Mouse (Mus musculus): ENCODE results near the gene Ttc33. TPM values are rescaled to one million over a fixed set of nuclear protein-coding genes. Genes with fewer than 3 reads are reported as not detected.

Gene Ttc33
- 35.0 and 37.5 TPM in 2 replicates for polyA plus RNA-seq (2014; fragmentation: Nextera tagmentation; extraction: Ambion mirVana)

- WGBS (ENCODE audit: insufficient replicate concordance), result under 1% methylated on average over 55 of the region's 55 CpGs
- peak within 1 kb of the TSS; percentile 93 for H3K4me3 ChIP-seq (ENCODE audit: low read depth, low read length)
- peak; percentile 84 for ATAC-seq (replicated peaks; ENCODE audit: insufficient number of reproducible peaks, low FRiP score, low TSS enrichment)
- H3K4me1 ChIP-seq (ENCODE audit: control insufficient read depth, insufficient read depth, low read length), result peaks cover 10% of the 10 kb centered on the region
- no peaks in the 10 kb centered on the region for H3K9me3 ChIP-seq (replicated peaks; ENCODE audit: control insufficient read depth, low read length)
- no peaks in the 10 kb centered on the region for H3K36me3 ChIP-seq (ENCODE audit: control insufficient read depth, insufficient read depth, low read length)
- peak within 1 kb of the TSS; percentile 85 for H3K9ac ChIP-seq (ENCODE audit: low read depth, low read length)
- H3K27ac ChIP-seq (ENCODE audit: low read depth, low read length), result peak within 1 kb of the TSS; percentile 60
- no peaks in the 10 kb centered on the region for H3K27me3 ChIP-seq (ENCODE audit: control insufficient read depth, insufficient read depth, low read length)
- peak within 1 kb of the TSS; percentile 79 for H3K4me2 ChIP-seq
These were observed at the start of gene Ttc33 for GRCm38 (mm10) chr15:5185366-5186292. Gene Ttc33 (plus strand): TSS chr15:5185525.

- H3K9ac ChIP-seq (ENCODE audit: low read depth, low read length), result no peak overlapping the region
- ATAC-seq (replicated peaks; ENCODE audit: insufficient number of reproducible peaks, low FRiP score, low TSS enrichment), result no peak
- H3K4me3 ChIP-seq (ENCODE audit: low read depth, low read length), result no peak overlapping the region
- no peak overlapping the region for H3K4me2 ChIP-seq
- no peaks in the 10 kb centered on the region for H3K4me1 ChIP-seq (ENCODE audit: control insufficient read depth, insufficient read depth, low read length)
- H3K36me3 ChIP-seq (ENCODE audit: control insufficient read depth, insufficient read depth, low read length), result no peaks in the 10 kb centered on the region
- 61% methylated on average over 9 of the region's 9 CpGs for WGBS (ENCODE audit: insufficient replicate concordance)
- no peak overlapping the region for H3K27ac ChIP-seq (ENCODE audit: low read depth, low read length)
- no peaks in the 10 kb centered on the region for H3K9me3 ChIP-seq (replicated peaks; ENCODE audit: control insufficient read depth, low read length)
- no peaks in the 10 kb centered on the region for H3K27me3 ChIP-seq (ENCODE audit: control insufficient read depth, insufficient read depth, low read length)
These were observed 47.1 kb upstream of the Ttc33 start for GRCm38 (mm10) chr15:5138021-5138856.

- H3K27ac ChIP-seq (ENCODE audit: low read depth, low read length), result peak overlapping the region; percentile 66
- no peak for ATAC-seq (replicated peaks; ENCODE audit: insufficient number of reproducible peaks, low FRiP score, low TSS enrichment)
- no peak overlapping the region; the same call in 1 of the 2 replicates for H3K4me2 ChIP-seq
- no peaks in the 10 kb centered on the region for H3K9me3 ChIP-seq (replicated peaks; ENCODE audit: control insufficient read depth, low read length)
- 62% methylated on average over 2 of the region's 2 CpGs for WGBS (ENCODE audit: insufficient replicate concordance)
- H3K27me3 ChIP-seq (ENCODE audit: control insufficient read depth, insufficient read depth, low read length), result no peaks in the 10 kb centered on the region
- no peaks in the 10 kb centered on the region for H3K4me1 ChIP-seq (ENCODE audit: control insufficient read depth, insufficient read depth, low read length)
- H3K9ac ChIP-seq (ENCODE audit: low read depth, low read length), result no peak overlapping the region
- H3K4me3 ChIP-seq (ENCODE audit: low read depth, low read length), result no peak overlapping the region
- H3K36me3 ChIP-seq (ENCODE audit: control insufficient read depth, insufficient read depth, low read length), result no peaks in the 10 kb centered on the region
These were observed 46.0 kb upstream of the Ttc33 start for GRCm38 (mm10) chr15:5139366-5139765.

- Histone ChIP-seq H3K4me1 (ENCODE audit: control insufficient read depth, insufficient read depth, low read length) (peaks cover under 1% of the 10 kb centered on the region), H3K27ac (ENCODE audit: low read depth, low read length) (peak overlapping the region; percentile 66), H3K9ac (ENCODE audit: low read depth, low read length) (no peak overlapping the region), H3K4me2 (no peak overlapping the region; the same call in 1 of the 2 replicates), H3K9me3 (replicated peaks; ENCODE audit: control insufficient read depth, low read length) (no peaks in the 10 kb centered on the region), H3K27me3 (ENCODE audit: control insufficient read depth, insufficient read depth, low read length) (no peaks in the 10 kb centered on the region), H3K36me3 (ENCODE audit: control insufficient read depth, insufficient read depth, low read length) (no peaks in the 10 kb centered on the region), H3K4me3 (ENCODE audit: low read depth, low read length) (no peak overlapping the region)
- WGBS (ENCODE audit: insufficient replicate concordance), result 67% methylated on average over 7 of the region's 7 CpGs
- peak; percentile 66; the same call in 1 of the 2 replicates for ATAC-seq (replicated peaks; ENCODE audit: insufficient number of reproducible peaks, low FRiP score, low TSS enrichment)
These were observed 45.5 kb upstream of the Ttc33 start for GRCm38 (mm10) chr15:5139863-5140262.

- Histone ChIP-seq H3K4me2 (no peak overlapping the region), H3K4me1 (ENCODE audit: control insufficient read depth, insufficient read depth, low read length) (peaks cover 5% of the 10 kb centered on the region), H3K27me3 (ENCODE audit: control insufficient read depth, insufficient read depth, low read length) (no peaks in the 10 kb centered on the region), H3K9me3 (replicated peaks; ENCODE audit: control insufficient read depth, low read length) (no peaks in the 10 kb centered on the region), H3K27ac (ENCODE audit: low read depth, low read length) (peak overlapping the region; percentile 66; the same call in 1 of the 2 replicates), H3K9ac (ENCODE audit: low read depth, low read length) (no peak overlapping the region), H3K36me3 (ENCODE audit: control insufficient read depth, insufficient read depth, low read length) (no peaks in the 10 kb centered on the region), H3K4me3 (ENCODE audit: low read depth, low read length) (no peak overlapping the region)
- ATAC-seq (replicated peaks; ENCODE audit: insufficient number of reproducible peaks, low FRiP score, low TSS enrichment), result peak; percentile 45; the same call in 1 of the 2 replicates
These were observed 45.0 kb upstream of the Ttc33 start for GRCm38 (mm10) chr15:5140357-5140756.

GRCm38 (mm10) chr15:5142047-5142446 lies 43.3 kb upstream of the Ttc33 start:
- H3K9me3 ChIP-seq (replicated peaks; ENCODE audit: control insufficient read depth, low read length), result no peaks in the 10 kb centered on the region
- H3K36me3 ChIP-seq (ENCODE audit: control insufficient read depth, insufficient read depth, low read length), result no peaks in the 10 kb centered on the region
- no peak for ATAC-seq (replicated peaks; ENCODE audit: insufficient number of reproducible peaks, low FRiP score, low TSS enrichment)
- peaks cover 8% of the 10 kb centered on the region for H3K4me1 ChIP-seq (ENCODE audit: control insufficient read depth, insufficient read depth, low read length)
- H3K4me3 ChIP-seq (ENCODE audit: low read depth, low read length), result no peak overlapping the region
- 50% methylated on average over 5 of the region's 5 CpGs for WGBS (ENCODE audit: insufficient replicate concordance)
- no peak overlapping the region for H3K27ac ChIP-seq (ENCODE audit: low read depth, low read length)
- H3K4me2 ChIP-seq, result no peak overlapping the region
- no peak overlapping the region for H3K9ac ChIP-seq (ENCODE audit: low read depth, low read length)
- no peaks in the 10 kb centered on the region for H3K27me3 ChIP-seq (ENCODE audit: control insufficient read depth, insufficient read depth, low read length)

- WGBS (ENCODE audit: insufficient replicate concordance), result 75% methylated on average over 5 of the region's 5 CpGs
- no peak overlapping the region for H3K4me2 ChIP-seq
These were observed 42.6 kb upstream of the Ttc33 start for GRCm38 (mm10) chr15:5142714-5143113.

GRCm38 (mm10) chr15:5143361-5144020 lies 41.8 kb upstream of the Ttc33 start, which contains the start of gene Prkaa1:
Gene Prkaa1 (plus strand): TSS chr15:5143861.
- H3K4me2 ChIP-seq, result peak within 1 kb of the TSS; percentile 83
- H3K27ac ChIP-seq (ENCODE audit: low read depth, low read length), result peak within 1 kb of the TSS; percentile 95
- H3K4me3 ChIP-seq (ENCODE audit: low read depth, low read length), result peak within 1 kb of the TSS; percentile 92
- no peaks in the 10 kb centered on the region for H3K36me3 ChIP-seq (ENCODE audit: control insufficient read depth, insufficient read depth, low read length)
- no peaks in the 10 kb centered on the region for H3K9me3 ChIP-seq (replicated peaks; ENCODE audit: control insufficient read depth, low read length)
- peak within 1 kb of the TSS; percentile 97 for H3K9ac ChIP-seq (ENCODE audit: low read depth, low read length)
- WGBS (ENCODE audit: insufficient replicate concordance), result under 1% methylated on average over 53 of the region's 80 CpGs
- no peaks in the 10 kb centered on the region for H3K27me3 ChIP-seq (ENCODE audit: control insufficient read depth, insufficient read depth, low read length)
- H3K4me1 ChIP-seq (ENCODE audit: control insufficient read depth, insufficient read depth, low read length), result peaks cover 8% of the 10 kb centered on the region
- ATAC-seq (replicated peaks; ENCODE audit: insufficient number of reproducible peaks, low FRiP score, low TSS enrichment), result peak; percentile 91

More at GRCm38 (mm10) chr15:5142714-5143113, 42.6 kb upstream of the Ttc33 start:
- no peak overlapping the region for H3K27ac ChIP-seq (ENCODE audit: low read depth, low read length)
- H3K9ac ChIP-seq (ENCODE audit: low read depth, low read length), result no peak overlapping the region
- no peak for ATAC-seq (replicated peaks; ENCODE audit: insufficient number of reproducible peaks, low FRiP score, low TSS enrichment)
- H3K36me3 ChIP-seq (ENCODE audit: control insufficient read depth, insufficient read depth, low read length), result no peaks in the 10 kb centered on the region
- no peaks in the 10 kb centered on the region for H3K9me3 ChIP-seq (replicated peaks; ENCODE audit: control insufficient read depth, low read length)
- peaks cover 8% of the 10 kb centered on the region for H3K4me1 ChIP-seq (ENCODE audit: control insufficient read depth, insufficient read depth, low read length)
- no peak overlapping the region for H3K4me3 ChIP-seq (ENCODE audit: low read depth, low read length)
- no peaks in the 10 kb centered on the region for H3K27me3 ChIP-seq (ENCODE audit: control insufficient read depth, insufficient read depth, low read length)

All from heart, embryonic 11.5 days (tissue).